ENCODE assay signal across 8 mouse cellular contexts in genomic region chr2:38535521-38536220, GRCm38 (mm10). TPM values are rescaled to one million over a fixed set of nuclear protein-coding genes. Genes with fewer than 3 reads are reported as not detected.
DNase-seq lines count a peak whose midpoint lies in the region; ATAC-seq and TF ChIP-seq lines count a peak whose summit lies in the region.

No protein-coding gene starts in this region.

- no peak for TF ChIP-seq CTCF in G1E (IDR thresholded peaks at IDR 0.05; ENCODE audit: low read depth, low read length)

- H3K4me1 ChIP-seq in G1E (ENCODE audit: insufficient read depth, low read depth, low read length), result peaks cover 100% of the 10 kb centered on the region

- DNase-seq in heart, adult 11 months, result peak; percentile 96
- DNase-seq in heart, postnatal 4 days, result no peak
- DNase-seq in G1E (ENCODE audit: low spot score), result peak; percentile 49
- peak; percentile 47 for DNase-seq in induced T-regulatory cell, adult 2 months (ENCODE audit: low read depth)
- DNase-seq in lung, postnatal 4 days, result peak; percentile 58 to 60
- no peak for DNase-seq in T-cell, adult 2 months (ENCODE audit: low spot score)
- DNase-seq in left cerebral cortex, postnatal 4 days, result no peak

- H3K4me3 ChIP-seq in G1E (ENCODE audit: low read depth, low read length), result peak overlapping the region; percentile 65; the same call in 1 of the 2 replicates

- no peaks in the 10 kb centered on the region for H3K9me3 ChIP-seq in G1E (replicated peaks)

- peak; percentile 46 for ATAC-seq in G1E (ENCODE audit: extremely low read depth, insufficient number of reproducible peaks, low FRiP score, poor library complexity, severe bottlenecking)
- no peak for ATAC-seq in cerebellum, adult (ENCODE audit: insufficient number of reproducible peaks, low FRiP score, low TSS enrichment)

- no peaks in the 10 kb centered on the region for H3K27me3 ChIP-seq in G1E (ENCODE audit: insufficient read depth, low read length)

- intact Hi-C loops in left cerebral cortex, postnatal 4 days (cut with DNase I), result no loop called here

- H3K36me3 ChIP-seq in G1E (replicated peaks), result peaks cover 74% of the 10 kb centered on the region

RNA-seq across cellular contexts. Expression of gene Nek6, which starts 24.2 kb away (rescaled TPM):
- total RNA-seq in heart, postnatal 4 days (2021), result 10 to 100 TPM; 24.8 to 26.0 TPM
- total RNA-seq in G1E (2014; fragmentation: Nextera tagmentation) (180 and 210 TPM in 2 replicates), G1E (2017) (95.8 and 98.6 TPM in 2 replicates)
- polyA plus RNA-seq in G1E (2012), result 113 and 162 TPM in 2 replicates
- 10 to 100 TPM; 29.0 to 33.7 TPM for total RNA-seq in left cerebral cortex, postnatal 4 days (2021)

Comparison
In these comparisons a context has a peak if more than half of its experiments do, and no peak if none do; other contexts are left out.
1. DNase-seq: peak in heart, adult 11 months (single experiment), G1E (single experiment), induced T-regulatory cell, adult 2 months (single experiment) and lung, postnatal 4 days (2 of 2); none in heart, postnatal 4 days (single experiment), T-cell, adult 2 months (single experiment) and left cerebral cortex, postnatal 4 days (single experiment).